Mouse (Mus musculus) urinary bladder, adult 2 months (tissue): Measurements from ENCODE around the gene Tmem184a. TPM values are rescaled to one million over a fixed set of nuclear protein-coding genes. Genes with fewer than 3 reads are reported as not detected.

ENCODE experiments used
- DNase-seq: peaks from one replicate; pipeline ENCODE4 v3.0.0; 2022; ENCODE audit warnings: low spot score
- polyA plus RNA-seq: library from polyadenylated mRNA; depleted of rRNA; stranded (reverse); fragments of >200 nt; gene quantifications from 2 replicates; pipeline ENCODE4 v1.2.3, GENCODE M21; 2012

Tmem184a gene
- polyA plus RNA-seq, 1 experiment = 112 TPM

DNA sequence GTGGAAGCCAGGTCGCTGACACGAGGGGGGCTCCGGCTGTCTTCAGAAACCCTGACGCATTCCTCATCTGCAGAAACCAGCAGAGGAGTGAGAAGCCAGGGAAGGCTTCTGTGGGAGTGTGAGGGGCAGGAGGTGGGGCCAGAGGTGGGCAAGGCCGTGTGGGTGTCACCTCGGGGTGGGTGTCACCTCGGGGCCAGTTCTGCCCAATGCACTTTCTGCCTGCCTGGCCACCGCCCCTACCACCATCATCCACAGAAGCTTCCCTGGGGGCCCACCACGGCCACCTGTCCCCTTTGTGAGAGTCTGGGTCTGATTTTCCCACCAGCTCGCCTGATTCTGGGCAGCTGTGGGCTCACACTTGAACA is 6.6 kb downstream of the Tmem184a start:
- no peak for DNase-seq

- DNase-seq = no peak
Observed at GRCm38 (mm10) chr5:139812398-139813125, 7.2 kb downstream of the Tmem184a start.

- DNase-seq = no peak
Observed at GRCm38 (mm10) chr5:139811677-139812397, 7.9 kb downstream of the Tmem184a start.

- no peak for DNase-seq
Observed at GRCm38 (mm10) chr5:139809397-139809796, 10.3 kb downstream of the Tmem184a start.

DNA sequence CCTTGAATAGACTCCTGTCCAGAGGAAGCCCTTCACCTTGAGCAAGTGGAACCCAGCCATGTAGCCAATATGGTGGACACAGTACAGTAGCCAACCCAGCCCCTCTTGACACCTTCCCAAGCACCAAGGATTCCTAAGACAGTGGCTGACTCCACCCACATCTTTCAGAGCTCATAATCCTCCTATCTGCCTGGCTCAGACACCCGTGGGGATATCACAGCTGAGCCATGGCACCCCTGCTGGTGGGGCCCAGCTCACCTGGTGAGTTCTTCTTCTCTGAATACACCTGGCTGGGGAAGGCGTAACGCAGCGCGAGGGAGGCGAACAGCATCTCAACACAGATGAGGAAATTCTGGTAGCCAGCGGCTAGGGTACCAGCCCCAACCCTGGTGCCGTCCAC is 13.8 kb downstream of the Tmem184a start:
- no peak for DNase-seq

DNA sequence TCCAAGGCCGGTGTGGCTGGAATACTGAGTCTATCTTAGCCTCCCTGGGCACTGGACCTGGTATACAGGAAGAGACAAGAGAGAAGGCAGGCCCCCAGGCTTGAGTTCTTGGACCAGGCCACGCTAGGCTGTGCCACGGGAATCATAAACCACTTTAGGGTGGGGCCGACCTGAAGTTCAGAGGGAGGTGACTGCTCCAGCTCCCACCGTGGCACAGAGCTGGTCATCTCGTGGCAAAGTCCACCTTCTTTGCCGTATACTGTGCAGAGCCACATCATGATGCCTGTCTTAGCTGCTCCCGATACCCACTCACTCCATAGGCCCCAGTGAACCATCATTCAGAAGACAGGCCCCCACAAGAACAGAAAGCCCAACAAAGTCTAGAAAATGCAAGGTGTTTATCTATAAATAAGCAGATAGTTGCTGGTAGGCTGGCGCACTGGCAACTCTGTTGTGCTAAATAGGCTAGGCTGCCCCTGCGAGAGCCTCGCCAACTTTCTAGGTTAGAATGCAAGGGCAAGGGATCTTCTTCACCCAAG is 15.1 kb downstream of the Tmem184a start:
- no peak for DNase-seq

- DNase-seq = no peak
Observed at GRCm38 (mm10) chr5:139804107-139804551, 15.6 kb downstream of the Tmem184a start.

- DNase-seq = no peak
Observed at GRCm38 (mm10) chr5:139803601-139804102, 16.1 kb downstream of the Tmem184a start.

DNA sequence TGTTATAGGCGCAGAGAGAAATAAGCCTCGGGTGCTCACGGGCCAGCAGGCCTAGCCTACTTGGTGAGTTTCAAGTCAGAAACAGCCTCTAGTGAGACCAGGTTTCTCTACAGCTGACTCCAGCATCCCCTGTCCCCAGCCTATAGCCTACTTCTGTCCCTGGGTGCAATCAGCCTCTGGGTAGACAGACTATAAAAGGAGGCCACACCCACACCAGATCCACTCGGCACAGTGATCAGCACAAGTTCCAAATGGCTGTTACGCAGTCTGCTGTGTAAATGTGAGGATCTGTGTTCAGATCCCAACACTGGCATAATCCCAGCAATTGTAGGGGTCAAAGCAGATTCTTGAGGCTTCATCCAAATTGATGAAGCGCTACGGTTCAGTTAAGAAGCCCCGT is 16.6 kb downstream of the Tmem184a start:
- no peak for DNase-seq

DNA sequence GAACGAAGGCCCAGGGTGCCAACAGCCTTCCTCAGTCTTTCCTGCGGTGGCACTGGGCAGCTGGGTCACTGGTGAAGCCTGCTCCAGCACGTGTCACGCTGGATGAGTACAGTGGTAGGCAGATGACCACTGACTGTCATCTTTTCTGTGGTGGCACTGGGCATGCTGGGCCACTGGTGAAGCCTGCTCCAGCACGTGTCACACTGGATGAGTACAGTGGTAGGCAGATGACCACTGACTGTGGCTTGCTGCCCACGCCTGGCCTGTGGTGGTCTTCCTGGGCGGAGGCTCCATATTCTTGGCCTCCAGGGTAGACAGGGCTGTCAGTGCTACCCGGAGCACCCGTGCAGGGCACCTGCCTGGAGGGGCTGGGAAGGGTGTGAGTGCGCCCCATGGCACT is 17.8 kb downstream of the Tmem184a start:
- no peak for DNase-seq

- DNase-seq = no peak
Observed at GRCm38 (mm10) chr5:139801231-139801630, 18.5 kb downstream of the Tmem184a start.

DNA sequence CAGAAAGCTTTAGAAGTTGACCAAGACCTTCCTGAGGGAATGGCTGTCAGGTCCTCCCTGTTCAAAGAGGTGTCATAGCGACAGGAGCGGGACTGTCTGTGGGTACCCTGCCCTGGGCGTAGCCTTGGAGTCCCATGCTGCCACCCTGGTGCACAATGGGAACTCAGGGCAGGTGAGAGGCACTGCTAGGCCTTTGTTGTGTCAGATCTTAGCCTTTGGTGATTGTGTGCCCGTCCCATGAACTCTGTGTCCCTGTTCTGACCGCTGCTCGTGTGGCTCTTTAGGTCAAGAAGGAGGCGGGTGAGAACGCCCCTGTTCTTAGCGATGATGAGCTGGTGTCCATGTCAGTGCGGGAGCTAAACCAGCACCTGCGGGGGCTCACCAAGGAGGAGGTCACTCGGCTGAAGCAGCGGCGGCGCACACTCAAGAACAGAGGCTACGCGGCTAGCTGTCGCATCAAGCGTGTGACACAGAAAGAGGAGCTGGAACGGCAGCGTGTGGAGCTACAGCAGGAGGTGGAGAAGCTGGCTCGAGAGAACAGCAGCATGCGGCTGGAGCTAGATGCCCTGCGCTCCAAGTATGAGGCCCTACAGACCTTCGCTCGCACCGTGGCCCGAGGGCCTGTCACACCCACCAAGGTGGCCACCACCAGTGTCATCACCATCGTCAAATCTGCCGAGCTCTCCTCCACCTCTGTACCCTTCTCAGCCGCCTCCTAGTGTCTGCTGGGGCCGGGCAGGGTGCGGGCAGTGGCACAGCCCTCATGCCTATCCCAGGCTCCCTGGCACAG is 19.7 kb downstream of the Tmem184a start:
- peak; percentile 21 for DNase-seq

DNA sequence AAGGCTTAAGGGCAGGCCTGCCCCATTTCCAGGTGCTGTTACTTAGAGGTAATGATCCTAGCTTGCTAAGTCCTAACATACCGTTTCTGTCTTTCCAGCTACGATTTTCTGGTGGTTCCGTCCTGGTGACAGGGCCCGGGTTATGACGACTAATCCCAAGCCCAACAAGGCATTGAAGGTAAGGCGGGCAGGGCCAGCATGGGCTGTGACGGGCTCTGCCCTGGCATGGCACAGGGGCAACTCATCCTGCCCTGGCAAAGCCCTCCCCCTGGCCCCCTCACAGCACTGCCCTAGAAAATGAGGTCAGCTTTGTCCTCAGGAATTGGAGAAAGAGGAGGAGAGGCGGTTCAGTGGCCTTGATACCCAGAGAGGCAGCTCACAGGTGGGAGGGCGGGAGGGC is 20.7 kb downstream of the Tmem184a start:
- peak; percentile 21 for DNase-seq

DNA sequence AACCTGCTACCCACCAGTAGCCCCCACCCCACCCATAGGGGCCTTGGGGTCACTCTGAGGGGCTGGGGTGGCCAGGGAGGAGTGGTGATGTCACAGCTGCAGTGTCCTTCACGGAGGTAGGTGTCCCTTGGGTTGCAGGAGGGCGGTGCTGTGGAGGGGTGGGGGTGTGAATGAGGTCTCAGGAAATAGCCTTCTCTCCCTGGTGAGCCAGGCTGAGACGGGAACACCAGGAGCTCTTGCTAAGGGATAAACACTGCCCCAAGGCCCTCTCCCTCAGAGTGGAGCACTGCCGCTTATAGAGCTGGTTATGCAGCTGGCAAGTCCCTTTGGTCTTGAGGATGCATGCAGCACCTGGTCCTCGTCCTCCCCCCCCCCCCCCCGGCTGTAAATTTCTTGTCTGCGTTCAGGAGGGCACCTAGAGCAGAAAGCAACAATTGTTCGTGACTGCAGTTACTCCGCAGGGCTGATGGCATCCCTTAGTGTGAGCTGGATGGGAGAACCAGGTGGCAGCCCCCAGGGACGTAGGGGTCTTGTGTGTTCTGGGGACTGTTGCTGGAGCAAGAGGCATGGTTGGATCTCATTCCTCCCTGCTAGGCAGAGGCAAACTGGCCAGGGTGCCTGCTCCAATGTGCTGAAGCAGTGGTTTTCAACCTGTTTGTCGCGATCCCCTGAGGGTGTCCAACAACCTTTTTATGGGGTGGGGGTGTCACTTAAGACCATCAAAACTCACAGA is 21.4 kb downstream of the Tmem184a start:
- DNase-seq = no peak

- peak; percentile 61 for DNase-seq
Observed at GRCm38 (mm10) chr5:139797473-139798167, 22.1 kb downstream of the Tmem184a start.

DNA sequence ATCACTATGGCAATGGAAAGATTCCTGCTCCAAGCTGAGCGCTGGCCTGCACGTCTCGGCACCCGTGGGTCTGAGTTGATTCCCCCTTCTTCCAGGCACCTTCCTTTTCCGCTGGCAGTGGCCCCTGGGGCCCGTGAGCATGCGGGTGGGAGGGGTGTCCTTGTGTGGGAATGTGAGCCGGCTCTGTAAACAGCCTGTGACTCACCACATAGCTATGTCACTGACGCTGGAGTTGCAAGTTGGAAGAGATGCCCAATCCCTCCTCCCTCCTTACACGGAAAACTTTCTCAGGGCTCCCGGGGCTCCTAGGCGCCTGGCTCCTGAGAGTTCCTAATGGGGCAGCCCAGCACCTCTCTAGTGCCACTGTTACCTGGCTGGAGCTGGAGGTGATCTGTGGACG is 22.8 kb downstream of the Tmem184a start:
- peak; percentile 75 for DNase-seq

DNA sequence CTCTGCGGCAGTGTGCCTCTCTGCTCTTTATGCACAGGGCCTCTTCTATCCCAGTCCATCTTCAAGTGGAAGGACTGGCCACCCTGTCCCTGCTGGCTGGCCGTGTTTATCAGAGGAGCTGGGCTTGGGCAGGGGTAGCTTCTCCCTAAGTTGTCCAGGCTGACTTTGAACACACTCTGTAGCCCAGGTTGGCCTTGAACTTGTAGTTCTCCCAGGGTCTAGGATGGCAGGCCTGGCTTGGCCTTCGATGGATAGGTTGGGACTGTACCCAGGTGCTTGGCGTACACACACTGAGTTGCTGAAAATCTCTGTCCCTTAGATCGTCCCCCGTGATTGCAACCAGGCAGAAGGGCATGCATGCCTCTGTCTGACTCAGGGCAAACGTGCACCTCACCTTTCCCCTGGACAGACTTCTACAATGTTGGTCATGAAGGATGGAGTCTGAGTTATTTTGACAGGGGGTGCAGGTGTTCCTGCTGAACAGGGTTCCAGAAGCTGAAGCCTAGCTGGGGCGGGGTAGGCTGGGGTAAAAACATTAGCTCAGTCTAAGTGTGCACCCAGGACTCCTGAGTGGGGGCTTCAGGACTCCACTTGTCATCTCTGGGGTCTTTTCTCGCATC is 23.6 kb downstream of the Tmem184a start:
- peak; percentile 37 for DNase-seq

DNA sequence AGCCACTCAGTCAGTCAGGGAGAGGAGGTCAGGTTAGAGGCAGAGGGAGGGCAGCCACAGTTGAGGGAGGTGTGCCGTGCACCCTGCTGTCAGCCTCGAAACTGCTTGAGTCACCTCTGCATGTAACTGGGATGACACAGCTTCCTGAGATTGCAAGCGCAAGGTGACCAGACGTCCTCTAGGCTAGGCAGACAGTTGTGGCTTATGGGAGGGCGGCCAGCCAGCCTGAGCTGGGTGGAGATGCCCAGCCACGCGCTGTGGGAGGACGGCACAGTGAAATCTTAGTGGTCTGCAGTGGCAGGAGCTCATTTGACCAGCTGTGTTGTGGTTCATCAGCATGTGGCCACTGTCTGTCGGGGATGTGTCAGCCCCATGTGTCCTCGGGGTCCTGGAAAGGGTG is 24.8 kb downstream of the Tmem184a start:
- peak; percentile 36 for DNase-seq

GRCm38 (mm10) chr5:139794137-139794536 is 25.6 kb downstream of the Tmem184a start:
- no peak for DNase-seq
